Mouse (Mus musculus) c-Kit-positive CD71-negative TER-119-negative erythroid progenitor cells, embryonic 14.5 days (primary cell): ENCODE results near the gene Tssk6.
"Not testable (repeated sequence)": the region's sequence is repeated elsewhere in the genome, so short reads cannot be mapped to it uniquely, and the experiment has no call there.

Experiments used
- DNase-seq: peaks from one replicate; pipeline ENCODE4 v3.0.0-alpha.2; 2013; ENCODE audit warnings: low read depth

The Tssk6 gene

DNA sequence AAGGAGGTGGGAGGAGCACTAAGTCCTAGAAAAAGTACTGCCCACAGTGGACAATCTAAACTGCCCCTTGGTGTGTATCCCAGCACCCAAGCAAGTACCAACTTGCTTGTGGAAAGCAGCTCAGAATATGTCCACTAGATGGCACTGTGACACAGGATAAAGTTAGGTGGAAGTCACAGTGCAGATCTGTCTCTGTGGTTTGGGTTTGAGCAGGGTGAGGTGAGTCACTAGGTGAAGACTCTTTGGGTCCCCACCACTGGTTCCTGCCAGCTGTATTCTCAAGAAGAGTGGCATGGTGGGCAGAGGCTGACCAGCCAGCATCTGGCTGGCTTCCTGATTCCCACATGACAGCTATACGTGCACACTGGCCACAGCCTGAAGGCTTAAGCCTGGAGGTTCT lies 17.0 kb downstream of the Tssk6 start:
- peak; percentile 96 for DNase-seq

- DNase-seq: peak; percentile 81
Observed at GRCm38 (mm10) chr8:69919876-69920662, 18.1 kb downstream of the Tssk6 start.

DNA sequence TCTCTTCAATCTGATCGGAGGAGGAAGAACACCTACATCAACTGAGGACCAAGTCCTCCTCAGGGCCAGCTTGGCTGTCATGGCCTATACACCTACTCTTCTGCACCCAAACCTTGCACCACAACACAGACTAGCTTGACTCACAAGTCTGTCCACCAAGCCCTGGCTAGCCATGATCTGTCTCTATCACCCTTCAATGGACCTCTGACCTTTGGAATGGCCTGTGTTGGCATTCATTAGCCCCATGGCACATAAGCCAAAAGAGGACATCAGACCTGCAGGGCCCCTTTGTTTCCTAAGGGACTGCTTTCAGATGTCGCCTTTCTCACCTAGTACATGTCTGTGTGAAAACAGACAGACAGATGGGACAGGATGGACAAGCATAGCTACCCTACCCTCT lies 19.2 kb downstream of the Tssk6 start:
- no peak for DNase-seq

- DNase-seq: no peak
Observed at GRCm38 (mm10) chr8:69923986-69924385, 22.0 kb downstream of the Tssk6 start.

GRCm38 (mm10) chr8:69926901-69927300 lies 24.9 kb downstream of the Tssk6 start:
- no peak for DNase-seq

DNA sequence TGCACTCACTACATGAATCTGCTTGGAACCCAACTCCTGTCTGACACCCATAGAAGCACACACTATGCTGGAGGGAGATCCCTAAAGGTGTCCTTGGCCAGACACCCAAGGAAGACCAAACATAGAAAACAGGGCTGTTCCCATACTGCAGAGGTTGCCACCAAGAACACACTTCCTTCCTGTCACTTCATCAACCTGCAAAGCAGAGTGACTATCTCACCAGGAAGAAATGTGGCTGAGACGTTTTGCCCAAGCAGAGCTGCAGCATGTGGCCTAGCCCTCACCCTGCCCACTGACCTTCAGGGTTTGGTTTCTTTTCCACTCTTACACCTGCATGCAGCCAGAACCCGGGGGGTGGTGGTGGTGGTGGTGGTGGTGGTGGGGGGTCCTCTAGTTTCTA lies 31.8 kb downstream of the Tssk6 start:
- no peak for DNase-seq

DNA sequence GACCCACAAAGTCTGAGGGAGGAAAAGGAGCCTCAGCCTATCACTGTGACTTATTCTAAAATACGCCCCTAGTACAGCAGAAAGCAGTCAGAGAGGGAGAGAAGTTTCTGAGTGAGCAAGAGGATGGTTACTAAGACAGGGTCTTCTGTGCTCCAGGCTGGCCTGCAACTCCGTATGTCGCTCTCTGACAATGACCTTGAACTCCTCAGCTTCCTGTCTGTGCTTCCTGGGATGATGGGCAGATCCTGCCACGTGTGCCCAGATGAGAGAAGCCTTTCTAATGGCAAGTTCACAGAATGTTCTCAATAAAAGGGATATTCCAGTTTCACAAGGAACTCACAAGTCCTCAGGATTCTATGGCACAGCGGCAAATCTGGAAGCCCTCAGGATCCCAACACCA lies 32.6 kb downstream of the Tssk6 start:
- no peak for DNase-seq

DNA sequence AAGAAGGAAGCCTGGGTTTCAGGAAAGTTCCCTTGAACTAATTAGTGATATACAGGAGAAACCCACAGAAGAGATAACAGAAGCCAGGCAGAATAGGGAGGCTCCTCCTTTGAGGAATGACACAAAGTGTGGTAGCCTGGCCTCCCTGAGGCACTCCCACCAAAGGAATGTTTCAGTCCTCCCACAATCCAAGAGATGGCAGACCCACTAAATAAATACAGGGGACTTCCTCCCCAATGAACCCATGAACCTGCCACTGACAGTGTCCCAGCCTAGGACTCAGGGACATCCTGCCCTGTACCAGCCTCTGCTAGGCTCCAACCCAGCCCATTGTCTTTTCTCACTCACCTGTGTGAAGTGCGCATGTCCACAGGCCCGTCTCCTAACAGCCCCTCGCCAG lies 33.4 kb downstream of the Tssk6 start:
- DNase-seq: no peak

DNA sequence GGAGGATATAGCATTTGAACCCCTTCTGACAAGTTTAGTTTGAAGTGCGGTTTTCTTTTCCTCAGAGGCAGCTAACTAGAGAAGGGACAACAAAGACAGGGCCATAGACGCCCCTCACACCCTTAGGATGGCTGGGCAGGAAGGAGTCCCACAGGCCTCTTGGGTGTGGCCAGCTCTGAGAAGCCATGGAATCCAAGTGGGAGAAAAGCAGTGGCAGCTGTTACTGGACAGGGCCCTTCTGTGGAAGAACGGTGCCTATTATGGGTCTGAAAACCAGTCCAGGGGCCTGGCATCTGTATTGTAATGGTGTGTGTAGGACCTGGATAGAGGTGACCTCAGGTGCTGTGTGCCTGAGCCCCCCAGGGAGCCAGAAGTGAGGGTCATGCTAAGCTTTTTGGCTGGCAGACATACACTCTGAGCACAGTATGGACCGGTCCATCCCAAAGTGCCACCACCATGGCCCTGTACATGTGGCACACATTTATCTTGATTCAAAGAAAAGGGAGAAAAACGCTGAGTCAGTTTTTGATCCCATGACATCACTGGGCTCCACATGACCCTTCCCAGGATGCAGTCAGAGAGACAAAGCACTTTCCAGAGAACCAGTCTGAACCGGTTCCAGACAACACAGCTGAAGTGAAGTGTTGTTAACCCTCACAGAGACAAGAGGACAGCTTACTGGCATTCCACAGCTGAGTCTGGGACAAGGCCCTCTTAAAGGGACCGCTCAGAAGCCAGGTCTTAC lies 34.2 kb downstream of the Tssk6 start:
- DNase-seq: no peak

DNA sequence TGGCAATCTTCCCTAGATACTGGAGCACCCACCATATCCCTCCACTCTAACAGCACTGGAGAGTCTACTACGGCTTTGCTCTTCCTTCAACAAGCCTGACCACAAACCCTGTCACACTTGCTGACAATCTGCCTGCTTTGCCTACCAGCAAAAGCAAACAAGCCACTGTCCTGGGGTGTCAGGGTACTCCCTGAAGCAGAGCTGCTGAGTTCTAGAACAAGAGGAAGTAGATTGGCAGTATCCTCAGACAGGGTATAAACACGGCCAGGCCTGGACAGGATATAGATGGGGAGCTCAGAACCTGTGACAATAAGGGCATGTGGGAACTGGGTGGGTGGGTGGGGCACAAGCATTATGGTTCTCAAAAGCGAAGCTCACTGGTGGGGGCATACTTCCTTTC lies 35.5 kb downstream of the Tssk6 start:
- no peak for DNase-seq

- no peak for DNase-seq
Observed at GRCm38 (mm10) chr8:69938245-69938982, 36.4 kb downstream of the Tssk6 start.

DNA sequence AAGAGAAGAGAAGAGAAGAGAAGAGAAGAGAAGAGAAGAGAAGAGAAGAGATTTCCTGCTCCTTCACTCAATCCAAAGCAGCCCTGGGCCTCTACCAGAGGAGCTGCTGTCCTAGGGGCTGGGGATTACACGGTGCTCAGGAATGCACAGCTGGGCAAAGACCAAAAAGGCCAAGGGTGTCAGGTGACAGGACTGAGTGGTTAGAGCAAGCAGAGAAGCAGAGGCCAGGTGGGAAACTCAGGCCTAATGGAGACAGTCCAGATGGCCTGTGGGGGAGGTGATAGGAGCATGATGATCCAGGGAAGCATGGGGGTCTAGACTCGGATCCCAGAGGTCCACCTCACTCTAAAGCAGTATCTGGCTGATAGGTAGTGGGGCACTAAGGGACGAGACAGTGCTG lies 37.6 kb downstream of the Tssk6 start:
- DNase-seq: no peak

DNA sequence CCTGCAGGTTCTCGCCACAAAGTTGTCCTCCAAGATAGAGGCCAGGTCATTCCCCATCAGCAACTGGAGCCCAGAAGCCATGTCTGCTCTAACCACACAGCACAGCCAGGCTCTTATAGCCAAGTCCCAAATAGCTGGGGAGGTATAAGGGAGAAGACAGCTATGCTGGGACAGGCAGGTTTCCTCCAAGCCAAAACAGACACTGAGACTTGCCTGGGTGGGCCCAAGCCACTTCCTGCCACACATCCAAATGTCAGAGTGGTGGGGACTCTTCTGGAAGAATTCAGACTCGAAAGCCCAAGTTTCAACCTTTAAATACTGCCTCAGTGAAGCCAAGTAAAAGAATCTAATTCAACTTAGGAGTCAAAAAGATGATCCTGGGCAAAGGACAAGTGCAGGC lies 38.4 kb downstream of the Tssk6 start:
- no peak for DNase-seq

GRCm38 (mm10) chr8:69942495-69942894 lies 40.5 kb downstream of the Tssk6 start:
- not testable (repeated sequence) for DNase-seq

DNA sequence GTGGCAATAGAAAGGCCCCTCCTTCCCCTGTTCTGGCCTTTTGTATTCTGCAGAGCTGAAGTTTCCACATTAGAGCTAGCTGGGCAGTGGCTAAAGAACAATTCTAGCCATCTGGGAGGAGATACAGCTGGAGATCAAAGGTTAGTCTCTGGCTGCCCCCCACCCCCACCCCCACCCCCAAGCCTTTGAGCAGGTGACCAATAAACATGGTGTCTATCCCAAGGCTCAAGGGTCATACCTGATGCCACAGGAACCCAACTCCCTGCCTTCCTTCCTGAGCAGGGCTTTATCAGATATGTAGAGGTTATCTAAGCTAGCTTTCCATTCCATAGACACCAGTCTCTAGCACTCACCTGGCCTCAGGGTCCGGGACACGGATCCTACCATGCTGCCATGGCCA lies 48.3 kb downstream of the Tssk6 start:
- no peak for DNase-seq
